In the genomic region with DNA sequence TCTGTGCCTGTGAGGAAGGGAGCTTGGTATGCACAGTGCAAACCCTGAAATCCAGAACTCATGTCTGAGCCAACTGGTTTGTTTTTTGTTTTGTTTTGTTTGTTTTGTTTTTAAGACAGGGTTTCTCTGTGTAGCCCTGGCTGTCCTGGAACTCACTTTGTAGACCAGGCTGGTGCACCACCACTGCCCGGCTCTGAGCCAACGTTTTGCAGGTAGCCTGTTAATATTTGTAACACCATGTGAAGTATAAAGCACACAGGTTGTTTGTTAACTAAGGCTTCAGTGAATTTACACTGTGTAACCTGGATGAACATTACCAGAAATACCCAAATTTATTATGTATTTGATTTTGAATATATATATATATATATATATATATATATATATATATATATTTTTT, we compare ENCODE assay signal across 22 mouse cellular contexts. TPM values are rescaled to one million over a fixed set of nuclear protein-coding genes. Genes with fewer than 3 reads are reported as not detected.
DNase-seq lines count a peak whose midpoint lies in the region; ATAC-seq and TF ChIP-seq lines count a peak whose summit lies in the region.
"Had no signal": no experiment of that assay in that cellular context is flagged by ENCODE, and none has a peak within 500 bp of the region (broad histone marks: within the 10 kb centered on the region; RNA-seq: fewer than 3 reads in every experiment).

No protein-coding gene starts in this region.

- H3K9me3 ChIP-seq in kidney, embryonic 15.5 days (replicated peaks), result no peaks in the 10 kb centered on the region
- H3K9me3 ChIP-seq in kidney, embryonic 14.5 days (ENCODE audit: control insufficient read depth, low read length), result no peaks in the 10 kb centered on the region
- H3K9me3 ChIP-seq: G1E had no signal

- ATAC-seq in kidney, embryonic 15.5 days (replicated peaks; ENCODE audit: low FRiP score), result no peak
- ATAC-seq in kidney, embryonic 14.5 days (ENCODE audit: low FRiP score, low TSS enrichment), result no peak
- ATAC-seq: activated CD4-positive, CD25-positive, alpha-beta regulatory T cell, adult 4 months; CD4-positive, CD25-positive, alpha-beta regulatory T cell, adult 4 months; Patski had no signal

- WGBS in kidney, adult 2 months, result 53% methylated on average over 2 of the region's 2 CpGs
- 81% methylated on average over 2 of the region's 2 CpGs for WGBS in kidney, embryonic 15.5 days
- WGBS in kidney, embryonic 14.5 days, result 74% methylated on average over 2 of the region's 2 CpGs

- no peaks in the 10 kb centered on the region for H3K27me3 ChIP-seq in kidney, adult 2 months (replicated peaks; ENCODE audit: control insufficient read depth, insufficient read depth, low read length)
- peaks cover 13% of the 10 kb centered on the region for H3K27me3 ChIP-seq in kidney, embryonic 15.5 days
- H3K27me3 ChIP-seq in kidney, embryonic 14.5 days (ENCODE audit: control insufficient read depth, insufficient read depth, low read length), result peaks cover 5% of the 10 kb centered on the region

- no peaks in the 10 kb centered on the region for H3K36me3 ChIP-seq in kidney, adult 2 months (ENCODE audit: control insufficient read depth, insufficient read depth, low read length)
- no peaks in the 10 kb centered on the region for H3K36me3 ChIP-seq in kidney, embryonic 15.5 days
- no peaks in the 10 kb centered on the region for H3K36me3 ChIP-seq in kidney, embryonic 14.5 days (ENCODE audit: control insufficient read depth, insufficient read depth, low read length)
- H3K36me3 ChIP-seq: G1E had no signal

- H3K9ac ChIP-seq in kidney, embryonic 15.5 days, result no peak overlapping the region
- no peak overlapping the region for H3K9ac ChIP-seq in kidney, embryonic 14.5 days (ENCODE audit: low read depth, low read length)

- no peak for TF ChIP-seq POLR2A in kidney, adult 2 months (IDR thresholded peaks at IDR 0.05; ENCODE audit: low read depth, low read length)

- H3K4me3 ChIP-seq in kidney, adult 2 months (ENCODE audit: insufficient read depth, low read depth, low read length), result no peak overlapping the region
- H3K4me3 ChIP-seq in kidney, embryonic 15.5 days (replicated peaks), result no peak overlapping the region
- H3K4me3 ChIP-seq in kidney, embryonic 14.5 days (ENCODE audit: low read length), result no peak overlapping the region

- H3K27ac ChIP-seq in kidney, adult 2 months (ENCODE audit: insufficient read depth, low read depth, low read length), result no peak overlapping the region
- H3K27ac ChIP-seq in kidney, embryonic 15.5 days, result no peak overlapping the region
- H3K27ac ChIP-seq in kidney, embryonic 14.5 days (ENCODE audit: low read depth, low read length), result no peak overlapping the region

- DNase-seq in kidney, adult 2 months, result peak; percentile 69
- no peak for DNase-seq in kidney, postnatal 4 days
- DNase-seq in kidney, adult 9 months, result peak; percentile 50
- peak; percentile 29 to 74 for DNase-seq in kidney, postnatal 36 days
- DNase-seq: adrenal gland, adult 2 months; adrenal gland, adult 8-10 months; adrenal gland, postnatal 10 days; adrenal gland, postnatal 14 days; adrenal gland, postnatal 25 days; adrenal gland, postnatal 36 days; B cell, adult 2 months; cerebellum, adult 11 months; cerebellum, adult 11-12 months; cerebellum, adult 18-20 months had no signal

- H3K4me1 ChIP-seq in kidney, adult 2 months (ENCODE audit: control insufficient read depth, insufficient read depth, low read length), result no peaks in the 10 kb centered on the region
- H3K4me1 ChIP-seq in kidney, embryonic 15.5 days, result peaks cover under 1% of the 10 kb centered on the region; the same call in 1 of the 2 replicates
- no peaks in the 10 kb centered on the region for H3K4me1 ChIP-seq in kidney, embryonic 14.5 days (ENCODE audit: control insufficient read depth, insufficient read depth, low read length)

- H3K4me2 ChIP-seq in kidney, embryonic 15.5 days, result no peak overlapping the region
- H3K4me2 ChIP-seq in kidney, embryonic 14.5 days (replicated peaks; ENCODE audit: low read depth, low read length), result no peak overlapping the region

- no peak for TF ChIP-seq CTCF in kidney, adult 2 months (conservative IDR thresholded peaks at IDR 0.05; ENCODE audit: insufficient read depth, insufficient read length, low read depth, low read length)

RNA-seq across cellular contexts. Expression of a gene that starts 6.1 kb away (rescaled TPM):
- polyA plus RNA-seq in kidney, adult 2 months (2012; rRNA removed), result 16.6 and 19.6 TPM in 2 replicates
- polyA plus RNA-seq in kidney, embryonic 15.5 days (2015; fragmentation: Nextera tagmentation; extraction: Ambion mirVana), result 50.5 and 53.2 TPM in 2 replicates
- 89.9 and 106 TPM in 2 replicates for polyA plus RNA-seq in kidney, embryonic 14.5 days (2014; fragmentation: Nextera tagmentation; extraction: Ambion mirVana)

RNA-seq across cellular contexts. Expression of a gene that starts 7.0 kb away (rescaled TPM):
- polyA plus RNA-seq in kidney, adult 2 months (2012; rRNA removed), result 0.34 and 0.41 TPM in 2 replicates
- polyA plus RNA-seq in kidney, embryonic 15.5 days (2015; fragmentation: Nextera tagmentation; extraction: Ambion mirVana), result 0.53 and 0.71 TPM in 2 replicates
- polyA plus RNA-seq in kidney, embryonic 14.5 days (2014; fragmentation: Nextera tagmentation; extraction: Ambion mirVana), result 0.32 and 0.64 TPM in 2 replicates
- polyA plus RNA-seq: activated CD4-positive, CD25-positive, alpha-beta regulatory T cell, adult 4 months; CD4-positive, CD25-positive, alpha-beta regulatory T cell, adult 4 months had no signal

RNA-seq across cellular contexts. Expression of a gene that starts 30.1 kb away (rescaled TPM):
- polyA plus RNA-seq in kidney, adult 2 months (2012; rRNA removed), result 167 and 171 TPM in 2 replicates
- polyA plus RNA-seq in kidney, embryonic 15.5 days (2015; fragmentation: Nextera tagmentation; extraction: Ambion mirVana), result 23.4 TPM in 2 replicates
- polyA plus RNA-seq in kidney, embryonic 14.5 days (2014; fragmentation: Nextera tagmentation; extraction: Ambion mirVana), result 15.4 and 16.2 TPM in 2 replicates

RNA-seq across cellular contexts. Expression of a gene that starts 36.3 kb away (rescaled TPM):
- polyA plus RNA-seq in kidney, adult 2 months (2012; rRNA removed), result 2.7 and 3.0 TPM in 2 replicates
- 0.46 TPM in 1 of 2 replicates, not detected in the other for polyA plus RNA-seq in kidney, embryonic 15.5 days (2015; fragmentation: Nextera tagmentation; extraction: Ambion mirVana)
- polyA plus RNA-seq in kidney, embryonic 14.5 days (2014; fragmentation: Nextera tagmentation; extraction: Ambion mirVana), result not detected in 2 replicates
- polyA plus RNA-seq: activated CD4-positive, CD25-positive, alpha-beta regulatory T cell, adult 4 months; adrenal gland, adult 2 months; C2C12; CD4-positive, CD25-positive, alpha-beta regulatory T cell, adult 4 months; G1E; Patski had no signal

RNA-seq across cellular contexts. Expression of a gene that starts 38.1 kb away (rescaled TPM):
- polyA plus RNA-seq in kidney, adult 2 months (2012; rRNA removed), result not detected in 2 replicates
- polyA plus RNA-seq in kidney, embryonic 15.5 days (2015; fragmentation: Nextera tagmentation; extraction: Ambion mirVana), result not detected in 2 replicates
- polyA plus RNA-seq in kidney, embryonic 14.5 days (2014; fragmentation: Nextera tagmentation; extraction: Ambion mirVana), result not detected in 2 replicates
- polyA plus RNA-seq: activated CD4-positive, CD25-positive, alpha-beta regulatory T cell, adult 4 months; adrenal gland, adult 2 months; brain, embryonic 14.5 days; C2C12; CD4-positive, CD25-positive, alpha-beta regulatory T cell, adult 4 months; G1E; Patski had no signal

Comparison
In these comparisons a context has a peak if more than half of its experiments do, and no peak if none do; other contexts are left out.
1. DNase-seq: peak in kidney, adult 2 months (single experiment), kidney, adult 9 months (single experiment) and kidney, postnatal 36 days (2 of 2); none in kidney, postnatal 4 days (0 of 2).